28 mouse cellular contexts compared by ENCODE assay signal in the genomic region with DNA sequence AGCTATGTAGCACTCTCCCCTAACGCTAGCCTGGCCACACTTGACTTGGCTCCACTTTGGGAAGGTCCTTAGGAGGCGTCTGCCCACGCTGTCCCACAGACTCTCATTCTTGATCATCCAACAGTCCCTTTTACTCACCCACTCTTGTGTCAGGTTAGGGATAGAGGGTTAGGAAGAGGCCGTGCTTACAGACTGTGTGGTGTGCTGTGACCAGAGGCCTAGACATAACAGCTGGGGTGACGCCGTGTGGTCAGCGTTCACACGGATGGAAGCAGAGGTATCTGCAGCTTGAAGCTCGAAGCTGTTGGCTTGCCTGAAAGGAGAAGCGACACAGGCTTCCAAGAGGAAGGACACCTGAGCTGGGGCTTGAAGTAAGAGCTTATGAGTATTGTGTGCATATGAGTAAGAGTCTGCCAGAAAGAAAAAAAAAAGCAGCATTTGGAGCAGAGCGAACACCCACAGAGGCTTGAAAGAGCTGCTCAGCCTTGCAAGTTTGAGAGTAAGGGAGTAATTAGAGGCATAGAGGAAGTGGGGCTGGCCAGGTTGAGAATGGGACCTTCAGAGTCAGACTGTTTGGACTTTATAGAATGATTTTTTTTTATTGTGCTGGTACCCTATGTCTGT. TPM values are rescaled to one million over a fixed set of nuclear protein-coding genes. Genes with fewer than 3 reads are reported as not detected.
A peak's percentile ranks its signal among the peaks of the same experiment; 100 is the strongest.
DNase-seq lines count a peak whose midpoint lies in the region; ATAC-seq and TF ChIP-seq lines count a peak whose summit lies in the region.
"Had no signal": no experiment of that assay in that cellular context is flagged by ENCODE, and none has a peak within 500 bp of the region (broad histone marks: within the 10 kb centered on the region; RNA-seq: fewer than 3 reads in every experiment).

No protein-coding gene starts in this region.

- TF ChIP-seq CTCF in spleen, adult 2 months (IDR thresholded peaks at IDR 0.05; ENCODE audit: extremely low read depth, insufficient read depth, insufficient read length, insufficient replicate concordance), result no peak
- no peak for TF ChIP-seq CTCF in CH12.LX (conservative IDR thresholded peaks at IDR 0.05 in 1 of 2, IDR thresholded peaks at IDR 0.05 in 1 of 2; ENCODE audit: low read depth in 2 of 2, low read length in 2 of 2)
- no peak for TF ChIP-seq CTCF in hindbrain, postnatal 0 days (IDR thresholded peaks at IDR 0.05; ENCODE audit: low read depth)

- H3K4me3 ChIP-seq in spleen, adult 2 months (ENCODE audit: extremely low read depth, insufficient read depth, insufficient read length), result no peak overlapping the region
- no peak overlapping the region for H3K4me3 ChIP-seq in CH12.LX (replicated peaks in 1 of 3; ENCODE audit: low read depth in 2 of 3, low read length in 2 of 3, poor library complexity in 1 of 3)
- no peak overlapping the region for H3K4me3 ChIP-seq in hindbrain, postnatal 0 days (ENCODE audit: low read length)
- H3K4me3 ChIP-seq: embryonic facial prominence, embryonic 13.5 days; forebrain, embryonic 10.5 days; heart, embryonic 10.5 days; heart, embryonic 15.5 days; intestine, embryonic 15.5 days had no signal

- H3K79me2 ChIP-seq in CH12.LX (replicated peaks; ENCODE audit: control insufficient read depth, extremely low read depth, insufficient read depth, poor library complexity, severe bottlenecking), result peaks cover 28% of the 10 kb centered on the region

- no peaks in the 10 kb centered on the region for H3K27me3 ChIP-seq in spleen, adult 2 months (ENCODE audit: control insufficient read depth, insufficient read depth, low read length)
- H3K27me3 ChIP-seq in CH12.LX (replicated peaks), result no peaks in the 10 kb centered on the region
- H3K27me3 ChIP-seq in hindbrain, postnatal 0 days (ENCODE audit: insufficient read depth, low read length), result no peaks in the 10 kb centered on the region
- H3K27me3 ChIP-seq: embryonic facial prominence, embryonic 13.5 days; heart, embryonic 15.5 days; intestine, embryonic 15.5 days had no signal

- H3K36me3 ChIP-seq in spleen, adult 2 months (ENCODE audit: control insufficient read depth, insufficient read depth, low read length), result peaks cover 28% of the 10 kb centered on the region
- H3K36me3 ChIP-seq in CH12.LX (replicated peaks in 1 of 2; ENCODE audit: control insufficient read depth in 1 of 2, insufficient read depth in 1 of 2, low read length in 1 of 2), result peaks cover 84 to 96% of the 10 kb centered on the region in 2 experiments
- no peaks in the 10 kb centered on the region for H3K36me3 ChIP-seq in hindbrain, postnatal 0 days (ENCODE audit: insufficient read depth, low read length)
- H3K36me3 ChIP-seq: embryonic facial prominence, embryonic 13.5 days; forebrain, embryonic 10.5 days; G1E; heart, embryonic 10.5 days; heart, embryonic 15.5 days; intestine, embryonic 15.5 days had no signal

- 75% methylated on average over 11 of the region's 11 CpGs for WGBS in spleen, adult 2 months
- 88% methylated on average over 11 of the region's 11 CpGs for WGBS in hindbrain, postnatal 0 days

- H3K9me3 ChIP-seq in CH12.LX (replicated peaks; ENCODE audit: low read length), result peaks cover 22% of the 10 kb centered on the region
- H3K9me3 ChIP-seq in hindbrain, postnatal 0 days (ENCODE audit: low read length), result no peaks in the 10 kb centered on the region
- H3K9me3 ChIP-seq: heart, embryonic 10.5 days; heart, embryonic 15.5 days; intestine, embryonic 15.5 days had no signal

- no peak; the same call in 1 of the 2 replicates for TF ChIP-seq RAD21 in CH12.LX (IDR thresholded peaks at IDR 0.05; ENCODE audit: low read depth, low read length)

- H3K4me1 ChIP-seq in spleen, adult 2 months (ENCODE audit: control insufficient read depth, insufficient read depth, insufficient read length), result peaks cover 13% of the 10 kb centered on the region; the same call in 1 of the 2 replicates
- peaks cover 20 to 69% of the 10 kb centered on the region in 2 experiments for H3K4me1 ChIP-seq in CH12.LX (ENCODE audit: control insufficient read depth in 1 of 2, insufficient read depth in 2 of 2)
- no peaks in the 10 kb centered on the region for H3K4me1 ChIP-seq in hindbrain, postnatal 0 days (ENCODE audit: insufficient read depth, low read length)
- H3K4me1 ChIP-seq: embryonic facial prominence, embryonic 13.5 days; intestine, embryonic 15.5 days had no signal

- in situ Hi-C loops in CH12.LX (cut with MboI; ENCODE audit: low pct_ligation_motif_present, low pct_unique_long_range_greater_than_20kb, low sequenced_read_pairs), result no loop called here

- H3K27ac ChIP-seq in spleen, adult 2 months (ENCODE audit: insufficient read depth, low read length), result peak overlapping the region; percentile 37; the same call in 1 of the 2 replicates
- H3K27ac ChIP-seq in CH12.LX (ENCODE audit: insufficient read depth, low read depth), result peak overlapping the region; percentile 76
- H3K27ac ChIP-seq in hindbrain, postnatal 0 days, result no peak overlapping the region
- H3K27ac ChIP-seq: embryonic facial prominence, embryonic 13.5 days; forebrain, embryonic 10.5 days; heart, embryonic 10.5 days; heart, embryonic 15.5 days; intestine, embryonic 15.5 days; liver, embryonic 14.5 days; stomach, postnatal 0 days had no signal

- no peak for DNase-seq in frontal cortex, postnatal 14 days (ENCODE audit: low spot score in 2 of 2)
- no peak for DNase-seq in spleen, adult 2 months (ENCODE audit: low read depth in 1 of 2, low spot score in 2 of 2)
- no peak for DNase-seq in spleen, postnatal 36 days (ENCODE audit: low spot score in 2 of 2)
- peak; percentile 66 for DNase-seq in CH12.LX (ENCODE audit: extremely low read depth)
- DNase-seq in B cell, adult 2 months, result no peak
- no peak for DNase-seq in hindbrain, postnatal 0 days (ENCODE audit: low spot score)
- DNase-seq: adrenal gland, postnatal 10 days; cerebellum, adult 11-12 months; cerebellum, postnatal 10 days; gastrocnemius, postnatal 25 days; heart, adult 11 months; kidney, adult 2 months; kidney, postnatal 36 days; liver; lung, adult 2 months; lung, postnatal 14 days; right cerebral cortex, postnatal 25 days had no signal

- TF ChIP-seq EP300 in CH12.LX (IDR thresholded peaks at IDR 0.05; ENCODE audit: low read length), result no peak

- dilution Hi-C loops in CH12.LX (cut with MboI; ENCODE audit: extremely low pct_ligation_motif_present, extremely low pct_unique_long_range_greater_than_20kb, low sequenced_read_pairs), result no loop called here

- no peak overlapping the region for H3K9ac ChIP-seq in CH12.LX (ENCODE audit: insufficient read depth, low read depth)
- H3K9ac ChIP-seq in hindbrain, postnatal 0 days (replicated peaks; ENCODE audit: low read length), result no peak overlapping the region
- H3K9ac ChIP-seq: embryonic facial prominence, embryonic 13.5 days; heart, embryonic 15.5 days; intestine, embryonic 15.5 days; liver, embryonic 14.5 days had no signal

- H3K4me2 ChIP-seq in CH12.LX (ENCODE audit: insufficient read depth, low read depth, poor library complexity, severe bottlenecking), result no peak overlapping the region
- H3K4me2 ChIP-seq in hindbrain, postnatal 0 days (ENCODE audit: low read depth, low read length), result no peak overlapping the region
- H3K4me2 ChIP-seq: embryonic facial prominence, embryonic 13.5 days; heart, embryonic 15.5 days; intestine, embryonic 15.5 days had no signal

- ATAC-seq in frontal cortex, adult (ENCODE audit: low TSS enrichment), result peak; percentile 70
- ATAC-seq in hindbrain, postnatal 0 days, result no peak
- ATAC-seq: forebrain, embryonic 16.5 days; hindbrain, embryonic 16.5 days; intestine, embryonic 15.5 days had no signal

- no peak for TF ChIP-seq POLR2A in spleen, adult 2 months (IDR thresholded peaks at IDR 0.05; ENCODE audit: low read depth, low read length)
- no peak for TF ChIP-seq POLR2A in CH12.LX (IDR thresholded peaks at IDR 0.05; ENCODE audit: low read depth, low read length)

TF ChIP-seq in CH12.LX, 34 proteins besides CTCF, POLR2A, EP300 and RAD21 (continues in another document):
- TF ChIP-seq MXI1 (IDR thresholded peaks at IDR 0.05; ENCODE audit: low read depth, low read length) (no peak), NRF1 (IDR thresholded peaks at IDR 0.05; ENCODE audit: low read depth, low read length) (no peak), ETS1 (conservative IDR thresholded peaks at IDR 0.05; ENCODE audit: low read depth, low read length) (peak; percentile 77), MEF2A (IDR thresholded peaks at IDR 0.05; ENCODE audit: borderline replicate concordance, low read depth, low read length) (no peak), TBP (conservative IDR thresholded peaks at IDR 0.05; ENCODE audit: low read depth, low read length) (no peak), GABPA (IDR thresholded peaks at IDR 0.05; ENCODE audit: insufficient replicate concordance, low read depth, low read length) (no peak), ZNF384 (IDR thresholded peaks at IDR 0.05; ENCODE audit: low read depth, low read length) (peak; percentile 77), JUND (conservative IDR thresholded peaks at IDR 0.05; ENCODE audit: low read depth, low read length) (no peak), RCOR1 (conservative IDR thresholded peaks at IDR 0.05; ENCODE audit: low read depth, low read length) (no peak), MAX (IDR thresholded peaks at IDR 0.05; ENCODE audit: low read length) (no peak), KAT2A (IDR thresholded peaks at IDR 0.05; ENCODE audit: insufficient replicate concordance, low read length) (no peak), BHLHE40 (IDR thresholded peaks at IDR 0.05; ENCODE audit: low read depth, low read length) (peak; percentile 64), CHD2 (IDR thresholded peaks at IDR 0.05; ENCODE audit: low read length) (no peak), USF2 (conservative IDR thresholded peaks at IDR 0.05; ENCODE audit: low read depth, low read length) (no peak), USF1 (IDR thresholded peaks at IDR 0.05; ENCODE audit: low read depth, low read length) (no peak), POLR2AphosphoS2 (IDR thresholded peaks at IDR 0.05; ENCODE audit: low read depth, low read length) (no peak), JUN (IDR thresholded peaks at IDR 0.05; ENCODE audit: insufficient read depth, low read depth, low read length) (no peak), ZMIZ1 (IDR thresholded peaks at IDR 0.05; ENCODE audit: low read depth, low read length) (no peak)

RNA-seq across cellular contexts. Expression of a gene that starts 24.3 kb away (rescaled TPM):
- 2.9 and 5.5 TPM in 2 replicates for polyA plus RNA-seq in spleen, adult 2 months (2012; rRNA removed)
- total RNA-seq in CH12.LX (2012; rRNA removed) (12.2 and 14.1 TPM in 2 replicates), CH12.LX (2014; rRNA removed) (16.1 and 19.8 TPM in 2 replicates)
- 12.4 and 15.5 TPM in 2 replicates for polyA plus RNA-seq in CH12.LX (2012; ENCODE audit: insufficient read length, low read depth)
- total RNA-seq in hindbrain, postnatal 0 days (2014; rRNA removed), result 12.0 and 18.8 TPM in 2 replicates
- 6.7 and 9.2 TPM in 2 replicates for polyA plus RNA-seq in hindbrain, postnatal 0 days (2015; fragmentation: Nextera tagmentation; extraction: Ambion mirVana)

RNA-seq across cellular contexts. Expression of a gene that starts 51.0 kb away (rescaled TPM):
- 19.7 and 20.3 TPM in 2 replicates for polyA plus RNA-seq in spleen, adult 2 months (2012; rRNA removed)
- 23.7 and 25.3 TPM in 2 replicates for total RNA-seq in CH12.LX (2012; rRNA removed)
- total RNA-seq in CH12.LX (2014; rRNA removed), result 19.7 and 20.2 TPM in 2 replicates
- 16.7 and 20.2 TPM in 2 replicates for polyA plus RNA-seq in CH12.LX (2012; ENCODE audit: insufficient read length, low read depth)
- 23.8 and 30.7 TPM in 2 replicates for total RNA-seq in hindbrain, postnatal 0 days (2014; rRNA removed)
- polyA plus RNA-seq in hindbrain, postnatal 0 days (2015; fragmentation: Nextera tagmentation; extraction: Ambion mirVana), result 10.0 and 10.8 TPM in 2 replicates
